Comparison of ENCODE assay signal across 8 mouse cellular contexts in genomic region chr7:16387160-16388041, GRCm38 (mm10). TPM values are rescaled to one million over a fixed set of nuclear protein-coding genes. Genes with fewer than 3 reads are reported as not detected.
DNase-seq lines count a peak whose midpoint lies in the region; ATAC-seq lines count a peak whose summit lies in the region.

Gene Sae1 (minus strand): TSS chr7:16387806.

- ATAC-seq in heart, embryonic 14.5 days (ENCODE audit: insufficient number of reproducible peaks, insufficient read depth, low FRiP score, low read depth) = peak; percentile 93
- peak; percentile 94 for ATAC-seq in liver, embryonic 13.5 days (ENCODE audit: low read depth)
- peak; percentile 97 for ATAC-seq in stomach, embryonic 16.5 days (ENCODE audit: insufficient read depth, low FRiP score)

- DNase-seq in CD4-positive, CD25-positive, alpha-beta regulatory T cell, adult 2 months (ENCODE audit: low read depth, low spot score) = peak; percentile 97
- peak; percentile 92 for DNase-seq in fibroblast of lung, adult 2 months (ENCODE audit: low read depth)
- DNase-seq in kidney, postnatal 14 days = peak; percentile 98
- peak; percentile 94 for DNase-seq in liver, embryonic 13.5 days
- DNase-seq in neural tube, embryonic 10.5 days (ENCODE audit: extremely low spot score, low spot score) = peak; percentile 96

- H3K4me1 ChIP-seq in brown adipose tissue, adult 24 weeks (ENCODE audit: control insufficient read depth, insufficient read depth, insufficient read length, low read length) = no peaks in the 10 kb centered on the region
- peaks cover 0 to 23% of the 10 kb centered on the region in 2 experiments; a peak in 2 of 4 replicates for H3K4me1 ChIP-seq in heart, embryonic 14.5 days (ENCODE audit: control insufficient read depth in 2 of 2, insufficient read depth in 2 of 2, low read length in 2 of 2)
- peaks cover 47% of the 10 kb centered on the region for H3K4me1 ChIP-seq in liver, embryonic 13.5 days (replicated peaks)
- H3K4me1 ChIP-seq in stomach, embryonic 16.5 days (ENCODE audit: control insufficient read depth, insufficient read depth, low read length) = peaks cover 18% of the 10 kb centered on the region

- H3K27ac ChIP-seq in brown adipose tissue, adult 24 weeks (replicated peaks; ENCODE audit: low read depth, low read length) = peak within 1 kb of the TSS; percentile 62; the same call in 1 of the 2 replicates
- H3K27ac ChIP-seq in heart, embryonic 14.5 days (replicated peaks in 1 of 2; ENCODE audit: control insufficient read depth in 1 of 2, insufficient read depth in 1 of 2, low read depth in 2 of 2, low read length in 2 of 2) = peak within 1 kb of the TSS; percentile 50 to 80
- peak within 1 kb of the TSS; percentile 87 for H3K27ac ChIP-seq in liver, embryonic 13.5 days
- H3K27ac ChIP-seq in stomach, embryonic 16.5 days (ENCODE audit: low read length) = peak within 1 kb of the TSS; percentile 86

- H3K36me3 ChIP-seq in heart, embryonic 14.5 days (ENCODE audit: control insufficient read depth, insufficient read depth, low read length) = peaks cover 17% of the 10 kb centered on the region
- peaks cover 35% of the 10 kb centered on the region for H3K36me3 ChIP-seq in liver, embryonic 13.5 days
- no peaks in the 10 kb centered on the region for H3K36me3 ChIP-seq in stomach, embryonic 16.5 days (ENCODE audit: control insufficient read depth, insufficient read depth, low read length)

- peak within 1 kb of the TSS; percentile 90 for H3K4me2 ChIP-seq in heart, embryonic 14.5 days (ENCODE audit: low read length)
- peak within 1 kb of the TSS; percentile 97 for H3K4me2 ChIP-seq in liver, embryonic 13.5 days
- H3K4me2 ChIP-seq in stomach, embryonic 16.5 days (ENCODE audit: low read depth, low read length) = peak within 1 kb of the TSS; percentile 73

- H3K9me3 ChIP-seq in heart, embryonic 14.5 days (ENCODE audit: control insufficient read depth, low read length) = no peaks in the 10 kb centered on the region
- no peaks in the 10 kb centered on the region for H3K9me3 ChIP-seq in liver, embryonic 13.5 days (replicated peaks)
- no peaks in the 10 kb centered on the region for H3K9me3 ChIP-seq in stomach, embryonic 16.5 days (replicated peaks; ENCODE audit: control insufficient read depth, low read length)

- H3K27me3 ChIP-seq in heart, embryonic 14.5 days (ENCODE audit: control insufficient read depth, insufficient read depth, low read length) = no peaks in the 10 kb centered on the region
- H3K27me3 ChIP-seq in liver, embryonic 13.5 days = 0 out of 2 replicates have a peak, but pooled peaks cover 2% of the 10 kb centered on the region
- no peaks in the 10 kb centered on the region for H3K27me3 ChIP-seq in stomach, embryonic 16.5 days (ENCODE audit: control insufficient read depth, insufficient read depth, low read length)

- peak within 1 kb of the TSS; percentile 97 for H3K9ac ChIP-seq in heart, embryonic 14.5 days (ENCODE audit: low read length)
- H3K9ac ChIP-seq in liver, embryonic 13.5 days = peak within 1 kb of the TSS; percentile 94
- peak within 1 kb of the TSS; percentile 94 for H3K9ac ChIP-seq in stomach, embryonic 16.5 days (ENCODE audit: low read length)

- WGBS in heart, embryonic 14.5 days = under 1% methylated on average over 58 of the region's 58 CpGs
- under 1% methylated on average over 58 of the region's 58 CpGs for WGBS in liver, embryonic 13.5 days (ENCODE audit: insufficient replicate concordance)
- WGBS in stomach, embryonic 16.5 days = under 1% methylated on average over 58 of the region's 58 CpGs

- peak within 1 kb of the TSS; percentile 88 for H3K4me3 ChIP-seq in brown adipose tissue, adult 24 weeks (ENCODE audit: insufficient read depth, low read depth, low read length)
- peak within 1 kb of the TSS; percentile 80 to 96 for H3K4me3 ChIP-seq in heart, embryonic 14.5 days (ENCODE audit: control insufficient read depth in 1 of 2, insufficient read depth in 1 of 2, low read depth in 1 of 2, low read length in 2 of 2)
- peak within 1 kb of the TSS; percentile 94 for H3K4me3 ChIP-seq in liver, embryonic 13.5 days (replicated peaks)
- peak within 1 kb of the TSS; percentile 94 for H3K4me3 ChIP-seq in stomach, embryonic 16.5 days (replicated peaks; ENCODE audit: low read length)

RNA-seq across cellular contexts. Expression of gene Sae1, which starts in this region (rescaled TPM):
- 22.5 and 31.0 TPM in 2 replicates for polyA plus RNA-seq in brown adipose tissue, adult 24 weeks (2012; ENCODE audit: insufficient read depth, insufficient read length, missing spikeins)
- polyA plus RNA-seq in heart, embryonic 14.5 days (2014; fragmentation: Nextera tagmentation; extraction: Ambion mirVana) = 179 and 183 TPM in 2 replicates
- 144 and 161 TPM in 2 replicates for polyA plus RNA-seq in liver, embryonic 13.5 days (2015; fragmentation: Nextera tagmentation; extraction: Ambion mirVana)
- 256 and 262 TPM in 2 replicates for polyA plus RNA-seq in stomach, embryonic 16.5 days (2015; fragmentation: Nextera tagmentation; extraction: Ambion mirVana)

Comparison
In these comparisons a context has a peak if more than half of its experiments do, and no peak if none do; other contexts are left out.
1. Peak in every context shown above with its lines: DNase-seq, ATAC-seq, H3K4me3 ChIP-seq and H3K27ac ChIP-seq.